Mouse (Mus musculus): ENCODE measurements around the gene Olfr1307. TPM values are rescaled to one million over a fixed set of nuclear protein-coding genes. Genes with fewer than 3 reads are reported as not detected.

Olfr1307 gene
- not detected in 2 replicates for polyA plus RNA-seq (2012; rRNA removed)

DNA sequence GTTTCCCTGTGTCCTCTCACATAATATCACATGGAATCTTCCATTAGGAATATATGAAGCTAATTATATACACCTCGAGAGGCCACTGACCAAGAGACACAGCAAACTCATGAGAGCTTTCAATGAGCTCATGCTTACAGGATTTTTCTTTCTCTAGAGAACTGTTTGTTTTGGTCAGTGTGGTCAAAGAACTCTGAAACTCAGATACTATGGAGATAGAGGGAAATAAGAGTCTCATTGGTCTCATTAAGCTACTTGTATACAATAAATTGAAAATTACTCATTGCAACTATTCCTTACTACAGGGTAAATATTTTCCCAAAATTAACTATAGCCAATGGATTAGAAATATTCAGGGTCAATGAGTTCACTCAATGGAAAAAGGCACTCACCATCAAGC, at the start of gene Olfr1307:
Olfr1307 (minus strand) TSS at position 101 of the 400 bp plus-strand sequence.

DNA sequence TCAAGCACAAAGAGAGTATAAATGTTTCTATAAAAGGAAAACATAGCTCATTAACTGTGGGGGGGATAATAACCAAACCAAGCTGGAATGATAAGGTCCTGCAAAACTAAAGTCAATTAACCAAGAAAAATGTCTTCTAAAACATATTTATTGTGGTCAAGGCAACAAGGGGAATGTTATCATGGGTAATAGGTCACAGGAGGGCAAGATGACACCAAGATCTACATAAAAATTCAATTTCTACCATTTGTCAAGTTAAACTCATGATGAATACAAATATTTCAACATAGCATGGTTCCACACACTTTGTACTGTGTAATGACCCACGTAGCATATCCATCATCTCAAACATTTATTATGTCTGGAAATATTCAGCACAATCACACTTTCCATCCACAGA, 40.9 kb upstream of the Olfr1307 start, which contains the start of gene Olfr1309:
Olfr1309 (minus strand) TSS at position 101 of the 400 bp plus-strand sequence.

DNA sequence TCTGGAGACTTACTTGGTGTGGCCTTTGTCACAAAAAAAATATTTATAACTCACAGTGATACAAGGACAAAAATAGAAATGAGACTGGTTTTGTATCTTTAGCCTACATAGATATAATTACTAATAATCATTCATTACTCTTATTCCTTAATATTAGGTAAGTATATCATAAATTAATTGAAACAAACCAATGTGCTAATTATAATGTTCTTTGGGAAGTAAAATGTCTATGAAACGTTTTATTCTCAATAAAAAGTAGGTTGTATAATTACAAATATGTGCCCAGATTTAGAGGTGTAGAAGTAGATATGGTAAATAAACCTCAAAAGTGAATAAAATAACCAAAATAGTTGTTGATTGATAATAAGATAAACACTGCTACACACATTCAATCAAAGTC, 15.6 kb upstream of the Olfr1307 start, which contains the start of gene Olfr1308:
Olfr1308 (minus strand) TSS at position 101 of the 400 bp plus-strand sequence.

DNA sequence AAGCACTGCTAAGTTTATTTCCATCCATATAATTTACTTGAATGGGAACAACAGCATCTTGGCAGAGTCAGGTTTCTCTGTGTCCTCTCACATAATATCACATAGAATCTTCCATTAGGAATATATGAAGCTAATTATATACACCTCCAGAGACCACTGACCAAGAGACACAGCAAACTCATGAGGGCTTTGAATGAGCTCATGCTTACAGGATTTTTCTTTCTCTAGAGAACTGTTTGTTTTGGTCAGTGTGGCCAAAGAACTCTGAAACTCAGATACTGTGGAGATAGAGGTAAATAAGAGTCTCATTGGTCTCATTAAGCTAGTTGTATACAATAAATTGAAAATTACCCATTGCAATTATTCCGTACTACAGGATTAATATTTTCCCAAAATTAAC, 33.1 kb downstream of the Olfr1307 start, which contains the start of gene Olfr1306:
Olfr1306 (minus strand) TSS at position 101 of the 400 bp plus-strand sequence.

Other genes starting within 250 kb of the Olfr1307 start
- gene Olfr1301, start 198.4 kb downstream of the Olfr1307 start, polyA plus RNA-seq (2012; rRNA removed) = not detected in 2 replicates
- gene Olfr1302, start 172.0 kb downstream of the Olfr1307 start, polyA plus RNA-seq (2012; rRNA removed) = not detected in 2 replicates
- not detected in 2 replicates for gene Olfr1303, start 129.1 kb downstream of the Olfr1307 start, polyA plus RNA-seq (2012; rRNA removed)
- gene Olfr1305, start 72.3 kb downstream of the Olfr1307 start, polyA plus RNA-seq (2012; rRNA removed) = not detected in 2 replicates
- not detected in 2 replicates for gene Olfr1306, start 33.2 kb downstream of the Olfr1307 start, polyA plus RNA-seq (2012; rRNA removed)
- not detected in 2 replicates for gene Olfr1308, start 15.5 kb upstream of the Olfr1307 start, polyA plus RNA-seq (2012; rRNA removed)
- gene Olfr1309, start 40.8 kb upstream of the Olfr1307 start, polyA plus RNA-seq (2012; rRNA removed) = not detected in 2 replicates
- gene Olfr1310, start 63.3 kb upstream of the Olfr1307 start, polyA plus RNA-seq (2012; rRNA removed) = not detected in 2 replicates
- not detected in 2 replicates for gene Olfr1311, start 75.0 kb upstream of the Olfr1307 start, polyA plus RNA-seq (2012; rRNA removed)
- gene Olfr1312, start 100.8 kb upstream of the Olfr1307 start, polyA plus RNA-seq (2012; rRNA removed) = not detected in 2 replicates
- not detected in 2 replicates for gene Olfr1313, start 128.4 kb upstream of the Olfr1307 start, polyA plus RNA-seq (2012; rRNA removed)
- 0.05 TPM in 1 of 2 replicates, not detected in the other for gene Olfr1314, start 147.3 kb upstream of the Olfr1307 start, polyA plus RNA-seq (2012; rRNA removed)
- gene Olfr1315-ps1, start 166.0 kb upstream of the Olfr1307 start, polyA plus RNA-seq (2012; rRNA removed) = not detected in 2 replicates
- 0.01 TPM in 1 of 2 replicates, not detected in the other for gene Olfr1316, start 185.5 kb upstream of the Olfr1307 start, polyA plus RNA-seq (2012; rRNA removed)
- not detected in 2 replicates for gene Olfr1317, start 190.9 kb upstream of the Olfr1307 start, polyA plus RNA-seq (2012; rRNA removed)
- not detected in 2 replicates for gene Olfr1318, start 204.8 kb upstream of the Olfr1307 start, polyA plus RNA-seq (2012; rRNA removed)

Measured in central nervous system, embryonic 18 days (tissue).